Mouse (Mus musculus) cerebellum, adult 2 months (tissue): ENCODE results near the gene Pnkp.

Experiments used
- CTCF ChIP-seq: fragments of 200-500 bp; IDR thresholded peaks from 2 replicates; pipeline ENCODE4 v1.5.1; 2011; ENCODE audit warnings: low read depth, mild to moderate bottlenecking, control low read depth, low read length, moderate library complexity, borderline replicate concordance; ENCODE audit not compliant: insufficient read depth
- POLR2A ChIP-seq: fragments of 200-500 bp; IDR thresholded peaks from 2 replicates; pipeline ENCODE4 v1.6.1; 2011; ENCODE audit warnings: low read length, control low read depth, borderline replicate concordance; ENCODE audit not compliant: insufficient read depth

GRCm38 (mm10) chr7:44819391-44819790 is 37.5 kb upstream of the Pnkp start:
- TF ChIP-seq POLR2A (no peak), CTCF (no peak)
